Mouse (Mus musculus): ENCODE measurements around the gene Grm8. TPM values are rescaled to one million over a fixed set of nuclear protein-coding genes. Genes with fewer than 3 reads are reported as not detected.

Grm8 gene
- polyA plus RNA-seq, 1 experiment from 2014 or later, result 1.3 TPM

GRCm38 (mm10) chr6:28115519-28115918, 19.5 kb downstream of the Grm8 start:
- no peak overlapping the region for H3K4me2 ChIP-seq
- no peaks in the 10 kb centered on the region for H3K9me3 ChIP-seq
- no peak overlapping the region for H3K4me3 ChIP-seq (replicated peaks)
- H3K9ac ChIP-seq (replicated peaks), result no peak overlapping the region
- no peaks in the 10 kb centered on the region for H3K27me3 ChIP-seq
- WGBS, result 92% methylated on average over 2 of the region's 2 CpGs
- ATAC-seq (ENCODE audit: insufficient number of reproducible peaks, insufficient read depth, low FRiP score, low TSS enrichment, low read depth), result no peak
- no peaks in the 10 kb centered on the region for H3K4me1 ChIP-seq (replicated peaks)
- H3K27ac ChIP-seq, result no peak overlapping the region
- H3K36me3 ChIP-seq, result no peaks in the 10 kb centered on the region

GRCm38 (mm10) chr6:28114916-28115315, 20.1 kb downstream of the Grm8 start:
- Histone ChIP-seq H3K9ac (replicated peaks) (no peak overlapping the region), H3K27ac (no peak overlapping the region), H3K4me1 (replicated peaks) (no peaks in the 10 kb centered on the region), H3K4me2 (no peak overlapping the region), H3K27me3 (no peaks in the 10 kb centered on the region), H3K36me3 (no peaks in the 10 kb centered on the region), H3K9me3 (no peaks in the 10 kb centered on the region), H3K4me3 (replicated peaks) (no peak overlapping the region)
- 76% methylated on average over 1 of the region's 1 CpGs for WGBS
- no peak for ATAC-seq (ENCODE audit: insufficient number of reproducible peaks, insufficient read depth, low FRiP score, low TSS enrichment, low read depth)

GRCm38 (mm10) chr6:28111551-28111950, 23.4 kb downstream of the Grm8 start:
- no peaks in the 10 kb centered on the region for H3K27me3 ChIP-seq
- ATAC-seq (ENCODE audit: insufficient number of reproducible peaks, insufficient read depth, low FRiP score, low TSS enrichment, low read depth), result no peak
- H3K27ac ChIP-seq, result no peak overlapping the region
- H3K9me3 ChIP-seq, result no peaks in the 10 kb centered on the region
- no peaks in the 10 kb centered on the region for H3K36me3 ChIP-seq
- H3K9ac ChIP-seq (replicated peaks), result no peak overlapping the region
- no peak overlapping the region for H3K4me2 ChIP-seq
- WGBS, result 91% methylated on average over 8 of the region's 8 CpGs
- no peak overlapping the region for H3K4me3 ChIP-seq (replicated peaks)
- H3K4me1 ChIP-seq (replicated peaks), result no peaks in the 10 kb centered on the region

GRCm38 (mm10) chr6:28102608-28103316, 32.2 kb downstream of the Grm8 start:
- no peak for ATAC-seq (ENCODE audit: insufficient number of reproducible peaks, insufficient read depth, low FRiP score, low TSS enrichment, low read depth)
- Histone ChIP-seq H3K36me3 (no peaks in the 10 kb centered on the region), H3K9ac (replicated peaks) (no peak overlapping the region), H3K27me3 (no peaks in the 10 kb centered on the region), H3K27ac (no peak overlapping the region), H3K4me1 (replicated peaks) (no peaks in the 10 kb centered on the region), H3K9me3 (no peaks in the 10 kb centered on the region), H3K4me2 (no peak overlapping the region), H3K4me3 (replicated peaks) (no peak overlapping the region)
- WGBS, result 15% methylated on average over 9 of the region's 9 CpGs

GRCm38 (mm10) chr6:28100001-28100400, 35.0 kb downstream of the Grm8 start:
- 90% methylated on average over 3 of the region's 3 CpGs for WGBS
- ATAC-seq (ENCODE audit: insufficient number of reproducible peaks, insufficient read depth, low FRiP score, low TSS enrichment, low read depth), result no peak
- no peaks in the 10 kb centered on the region for H3K27me3 ChIP-seq

GRCm38 (mm10) chr6:28092511-28092910, 42.5 kb downstream of the Grm8 start:
- Histone ChIP-seq H3K9me3 (no peaks in the 10 kb centered on the region), H3K27me3 (no peaks in the 10 kb centered on the region), H3K27ac (no peak overlapping the region), H3K4me1 (replicated peaks) (no peaks in the 10 kb centered on the region), H3K36me3 (no peaks in the 10 kb centered on the region), H3K4me3 (replicated peaks) (no peak overlapping the region), H3K4me2 (no peak overlapping the region), H3K9ac (replicated peaks) (no peak overlapping the region)
- 86% methylated on average over 6 of the region's 6 CpGs for WGBS
- ATAC-seq (ENCODE audit: insufficient number of reproducible peaks, insufficient read depth, low FRiP score, low TSS enrichment, low read depth), result no peak

More at GRCm38 (mm10) chr6:28100001-28100400, 35.0 kb downstream of the Grm8 start:
- Histone ChIP-seq H3K9me3 (no peaks in the 10 kb centered on the region), H3K4me1 (replicated peaks) (no peaks in the 10 kb centered on the region), H3K27ac (no peak overlapping the region), H3K4me2 (no peak overlapping the region), H3K36me3 (no peaks in the 10 kb centered on the region), H3K9ac (replicated peaks) (no peak overlapping the region), H3K4me3 (replicated peaks) (no peak overlapping the region)

GRCm38 (mm10) chr6:28091836-28092235, 43.1 kb downstream of the Grm8 start:
- Histone ChIP-seq H3K4me3 (replicated peaks) (no peak overlapping the region), H3K4me2 (no peak overlapping the region), H3K9ac (replicated peaks) (no peak overlapping the region), H3K27me3 (no peaks in the 10 kb centered on the region), H3K27ac (no peak overlapping the region), H3K36me3 (no peaks in the 10 kb centered on the region), H3K4me1 (replicated peaks) (no peaks in the 10 kb centered on the region), H3K9me3 (no peaks in the 10 kb centered on the region)
- 89% methylated on average over 3 of the region's 3 CpGs for WGBS
- no peak for ATAC-seq (ENCODE audit: insufficient number of reproducible peaks, insufficient read depth, low FRiP score, low TSS enrichment, low read depth)

GRCm38 (mm10) chr6:28090981-28091380, 44.0 kb downstream of the Grm8 start:
- no peak overlapping the region for H3K4me2 ChIP-seq
- H3K4me3 ChIP-seq (replicated peaks), result no peak overlapping the region
- no peak overlapping the region for H3K27ac ChIP-seq
- no peak for ATAC-seq (ENCODE audit: insufficient number of reproducible peaks, insufficient read depth, low FRiP score, low TSS enrichment, low read depth)
- H3K9me3 ChIP-seq, result no peaks in the 10 kb centered on the region
- H3K36me3 ChIP-seq, result no peaks in the 10 kb centered on the region
- no peak overlapping the region for H3K9ac ChIP-seq (replicated peaks)
- H3K27me3 ChIP-seq, result no peaks in the 10 kb centered on the region
- H3K4me1 ChIP-seq (replicated peaks), result no peaks in the 10 kb centered on the region

GRCm38 (mm10) chr6:28075534-28075933, 59.4 kb downstream of the Grm8 start:
- H3K4me1 ChIP-seq (replicated peaks), result no peaks in the 10 kb centered on the region
- no peak overlapping the region for H3K4me2 ChIP-seq
- no peak overlapping the region for H3K4me3 ChIP-seq (replicated peaks)
- no peak overlapping the region for H3K9ac ChIP-seq (replicated peaks)
- 74% methylated on average over 3 of the region's 3 CpGs for WGBS
- no peaks in the 10 kb centered on the region for H3K27me3 ChIP-seq
- no peaks in the 10 kb centered on the region for H3K36me3 ChIP-seq
- ATAC-seq (ENCODE audit: insufficient number of reproducible peaks, insufficient read depth, low FRiP score, low TSS enrichment, low read depth), result no peak
- no peak overlapping the region for H3K27ac ChIP-seq
- no peaks in the 10 kb centered on the region for H3K9me3 ChIP-seq

GRCm38 (mm10) chr6:28074470-28074869, 60.5 kb downstream of the Grm8 start:
- Histone ChIP-seq H3K4me2 (no peak overlapping the region), H3K27me3 (no peaks in the 10 kb centered on the region), H3K4me3 (replicated peaks) (no peak overlapping the region), H3K9me3 (no peaks in the 10 kb centered on the region), H3K9ac (replicated peaks) (no peak overlapping the region), H3K36me3 (no peaks in the 10 kb centered on the region), H3K4me1 (replicated peaks) (no peaks in the 10 kb centered on the region), H3K27ac (no peak overlapping the region)
- 54% methylated on average over 3 of the region's 3 CpGs for WGBS
- no peak for ATAC-seq (ENCODE audit: insufficient number of reproducible peaks, insufficient read depth, low FRiP score, low TSS enrichment, low read depth)

GRCm38 (mm10) chr6:28051966-28052365, 83.0 kb downstream of the Grm8 start:
- Histone ChIP-seq H3K27ac (no peak overlapping the region), H3K4me2 (no peak overlapping the region), H3K27me3 (no peaks in the 10 kb centered on the region), H3K4me3 (replicated peaks) (no peak overlapping the region), H3K9me3 (no peaks in the 10 kb centered on the region), H3K4me1 (replicated peaks) (no peaks in the 10 kb centered on the region), H3K36me3 (no peaks in the 10 kb centered on the region), H3K9ac (replicated peaks) (no peak overlapping the region)
- 81% methylated on average over 2 of the region's 2 CpGs for WGBS
- no peak for ATAC-seq (ENCODE audit: insufficient number of reproducible peaks, insufficient read depth, low FRiP score, low TSS enrichment, low read depth)

GRCm38 (mm10) chr6:28042339-28042738, 92.6 kb downstream of the Grm8 start:
- no peak overlapping the region for H3K4me3 ChIP-seq (replicated peaks)
- no peaks in the 10 kb centered on the region for H3K27me3 ChIP-seq
- 83% methylated on average over 3 of the region's 3 CpGs for WGBS

More at GRCm38 (mm10) chr6:28042339-28042738, 92.6 kb downstream of the Grm8 start:
- no peak for ATAC-seq (ENCODE audit: insufficient number of reproducible peaks, insufficient read depth, low FRiP score, low TSS enrichment, low read depth)
- H3K9ac ChIP-seq (replicated peaks), result no peak overlapping the region
- no peaks in the 10 kb centered on the region for H3K36me3 ChIP-seq
- no peak overlapping the region for H3K4me2 ChIP-seq
- H3K4me1 ChIP-seq (replicated peaks), result no peaks in the 10 kb centered on the region
- no peak overlapping the region for H3K27ac ChIP-seq
- H3K9me3 ChIP-seq, result no peaks in the 10 kb centered on the region
